Mouse (Mus musculus) neural tube, embryonic 11.5 days (tissue): ENCODE measurements around the gene Map2k3. TPM values are rescaled to one million over a fixed set of nuclear protein-coding genes. Genes with fewer than 3 reads are reported as not detected.

ENCODE experiments used
- ATAC-seq: fragments of 200-750 bp; cut with Nextera tagmentation; 2 replicates; pipeline ENCODE4 v1.8.0; 2017; ENCODE audit warnings: moderate number of reproducible peaks, mild to moderate bottlenecking, moderate TSS enrichment, moderate library complexity; ENCODE audit not compliant: insufficient read depth, low FRiP score, low TSS enrichment
- DNase-seq: peaks from one replicate; pipeline ENCODE4 v3.0.0-alpha.2; 2015; ENCODE audit warnings: low spot score
- H3K27ac ChIP-seq: fragments of 300-500 bp; sonication (generic); 2 replicates; pipeline ENCODE4 v1.5.1; 2014; ENCODE audit warnings: low read depth, mild to moderate bottlenecking, low read length
- H3K27me3 ChIP-seq: fragments of 300-500 bp; sonication (generic); 2 replicates; pipeline ENCODE4 v1.6.1; 2014; ENCODE audit warnings: mild to moderate bottlenecking, low read length, mixed read lengths; ENCODE audit not compliant: control insufficient read depth, insufficient read depth
- H3K36me3 ChIP-seq: fragments of 300-500 bp; sonication (generic); 2 replicates; pipeline ENCODE4 v1.6.1; 2014; ENCODE audit warnings: mild to moderate bottlenecking, low read length, moderate library complexity, mixed read lengths; ENCODE audit not compliant: control insufficient read depth, insufficient read depth
- H3K4me1 ChIP-seq: fragments of 300-500 bp; sonication (generic); 2 replicates; pipeline ENCODE4 v1.6.1; 2014; ENCODE audit warnings: low read length, mixed read lengths; ENCODE audit not compliant: control insufficient read depth, insufficient read depth
- H3K4me2 ChIP-seq: fragments of 300-500 bp; sonication (generic); 2 replicates; pipeline ENCODE4 v1.6.1; 2014; ENCODE audit warnings: low read depth, mild to moderate bottlenecking, moderate library complexity
- H3K4me3 ChIP-seq: fragments of 300-500 bp; sonication (generic); 2 replicates; pipeline ENCODE4 v1.5.1; 2014; ENCODE audit warnings: low read depth, low read length
- H3K9ac ChIP-seq: fragments of 300-500 bp; sonication (generic); 2 replicates; pipeline ENCODE4 v1.6.1; 2014; ENCODE audit warnings: mild to moderate bottlenecking, low read length
- H3K9me3 ChIP-seq: fragments of 300-500 bp; sonication (generic); 2 replicates; pipeline ENCODE4 v1.6.1; 2016; ENCODE audit warnings: low read length; ENCODE audit not compliant: control insufficient read depth
- WGBS: fragments of 180-500 bp; shearing (Covaris S2); extraction: QIAGEN DNeasy Blood & Tissue Kit; methylation state at CpG from one replicate; pipeline ENCODE4 v1.1.7; 2014; 5-methylcytosine and 5-hydroxymethylcytosine counted together
- polyA plus RNA-seq: library from polyadenylated mRNA; unstranded; fragments of >200 nt; fragmentation: Nextera tagmentation; extraction: Ambion mirVana; gene quantifications from 2 replicates; pipeline ENCODE4 v1.2.1, GENCODE M21; 2014

Map2k3 gene
- polyA plus RNA-seq, 1 experiment from 2014 or later, result 52.2 TPM

- no peaks in the 10 kb centered on the region for H3K36me3 ChIP-seq
- ATAC-seq (no peak), DNase-seq (no peak)
- no peak overlapping the region for H3K27ac ChIP-seq
- H3K27me3 ChIP-seq, result no peaks in the 10 kb centered on the region
- 93% methylated on average over 5 of the region's 5 CpGs for WGBS
- no peaks in the 10 kb centered on the region for H3K9me3 ChIP-seq
- H3K4me2 ChIP-seq, result no peak overlapping the region
- H3K9ac ChIP-seq, result no peak overlapping the region
- no peaks in the 10 kb centered on the region for H3K4me1 ChIP-seq
- H3K4me3 ChIP-seq, result no peak overlapping the region
Measured at GRCm38 (mm10) chr11:60979788-60980187, 48.0 kb downstream of the Map2k3 start.

GRCm38 (mm10) chr11:60981693-60982486 is 50.1 kb downstream of the Map2k3 start:
- Histone ChIP-seq H3K4me2 (no peak overlapping the region), H3K27me3 (no peaks in the 10 kb centered on the region), H3K4me3 (no peak overlapping the region), H3K9ac (no peak overlapping the region), H3K9me3 (no peaks in the 10 kb centered on the region), H3K4me1 (no peaks in the 10 kb centered on the region), H3K36me3 (no peaks in the 10 kb centered on the region), H3K27ac (no peak overlapping the region)
- 70% methylated on average over 14 of the region's 14 CpGs for WGBS
- DNase-seq, result no peak
- no peak for ATAC-seq

DNA sequence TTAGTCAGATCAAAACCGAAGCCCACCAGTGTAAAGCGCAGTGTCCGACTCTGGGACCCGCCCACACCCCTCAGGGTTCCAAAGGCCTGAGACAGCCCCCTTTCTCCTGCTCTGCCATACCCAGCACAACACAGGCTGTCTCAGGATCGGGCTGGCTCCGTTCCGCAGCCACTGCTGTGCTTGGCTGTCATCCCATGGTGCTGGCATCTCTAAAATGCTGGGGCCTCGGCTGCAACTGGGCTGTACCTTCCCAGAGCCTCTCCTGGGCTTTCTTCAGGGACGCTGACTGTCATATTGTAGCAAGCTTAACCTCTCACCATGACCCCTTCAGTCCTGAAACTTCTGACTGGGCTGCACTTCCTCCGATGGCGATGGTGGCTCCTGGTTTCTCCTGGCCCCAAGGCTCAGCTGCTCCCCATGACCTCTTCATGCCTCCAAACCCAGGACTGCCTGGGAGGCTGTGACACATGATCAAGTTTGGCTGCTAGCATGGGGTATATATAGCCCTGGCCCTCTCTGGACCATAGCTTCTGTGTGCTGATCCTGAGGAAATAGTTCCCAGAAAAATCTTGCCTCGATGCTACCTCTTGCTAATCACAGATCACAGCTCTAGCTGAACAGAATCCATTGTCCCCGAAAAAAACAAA is 53.2 kb downstream of the Map2k3 start:
- H3K36me3 ChIP-seq, result no peaks in the 10 kb centered on the region
- H3K4me2 ChIP-seq, result no peak overlapping the region
- 63% methylated on average over 13 of the region's 13 CpGs for WGBS
- no peak overlapping the region for H3K27ac ChIP-seq
- ATAC-seq (no peak), DNase-seq (no peak)
- no peaks in the 10 kb centered on the region for H3K27me3 ChIP-seq
- H3K9me3 ChIP-seq, result no peaks in the 10 kb centered on the region
- no peaks in the 10 kb centered on the region for H3K4me1 ChIP-seq
- no peak overlapping the region for H3K9ac ChIP-seq
- H3K4me3 ChIP-seq, result no peak overlapping the region

GRCm38 (mm10) chr11:60990428-60990827 is 58.6 kb downstream of the Map2k3 start:
- no peaks in the 10 kb centered on the region for H3K9me3 ChIP-seq
- ATAC-seq (no peak), DNase-seq (no peak)
- H3K27ac ChIP-seq, result no peak overlapping the region
- H3K4me3 ChIP-seq, result no peak overlapping the region
- 83% methylated on average over 3 of the region's 3 CpGs for WGBS
- no peaks in the 10 kb centered on the region for H3K27me3 ChIP-seq
- no peaks in the 10 kb centered on the region for H3K4me1 ChIP-seq
- no peak overlapping the region for H3K9ac ChIP-seq
- H3K4me2 ChIP-seq, result no peak overlapping the region
- no peaks in the 10 kb centered on the region for H3K36me3 ChIP-seq

Other genes starting within 250 kb of the Map2k3 start
- gene Llgl1, start 232.3 kb upstream of the Map2k3 start, polyA plus RNA-seq, result 98.5 and 111 TPM in 2 replicates
- 66.4 and 75.1 TPM in 2 replicates for gene Flii, start 204.8 kb upstream of the Map2k3 start, polyA plus RNA-seq
- gene Mief2, start 203.6 kb upstream of the Map2k3 start, polyA plus RNA-seq, result 16.7 and 19.0 TPM in 2 replicates
- 16.1 and 17.1 TPM in 2 replicates for gene Top3a, start 154.7 kb upstream of the Map2k3 start, polyA plus RNA-seq
- gene Smcr8, start 154.5 kb upstream of the Map2k3 start, polyA plus RNA-seq, result 10.1 and 10.2 TPM in 2 replicates
- gene Shmt1, start 120.3 kb upstream of the Map2k3 start, polyA plus RNA-seq, result 42.0 and 44.0 TPM in 2 replicates
- 23.5 and 24.3 TPM in 2 replicates for gene Dhrs7b, start 101.4 kb upstream of the Map2k3 start, polyA plus RNA-seq
- 63.7 and 64.7 TPM in 2 replicates for gene Tmem11, start 52.8 kb upstream of the Map2k3 start, polyA plus RNA-seq
- gene Natd1, start 17.3 kb upstream of the Map2k3 start, polyA plus RNA-seq, result 26.1 and 29.7 TPM in 2 replicates
- gene Kcnj12, start 90.5 kb downstream of the Map2k3 start, polyA plus RNA-seq, result 3.4 and 4.0 TPM in 2 replicates
- gene Tnfrsf13b, start 194.7 kb downstream of the Map2k3 start, polyA plus RNA-seq, result 0.80 and 1.6 TPM in 2 replicates
- gene Usp22, start 243.0 kb downstream of the Map2k3 start, polyA plus RNA-seq, result 331 and 356 TPM in 2 replicates